Mouse (Mus musculus): Measurements from ENCODE around the gene Cog6.

DNA sequence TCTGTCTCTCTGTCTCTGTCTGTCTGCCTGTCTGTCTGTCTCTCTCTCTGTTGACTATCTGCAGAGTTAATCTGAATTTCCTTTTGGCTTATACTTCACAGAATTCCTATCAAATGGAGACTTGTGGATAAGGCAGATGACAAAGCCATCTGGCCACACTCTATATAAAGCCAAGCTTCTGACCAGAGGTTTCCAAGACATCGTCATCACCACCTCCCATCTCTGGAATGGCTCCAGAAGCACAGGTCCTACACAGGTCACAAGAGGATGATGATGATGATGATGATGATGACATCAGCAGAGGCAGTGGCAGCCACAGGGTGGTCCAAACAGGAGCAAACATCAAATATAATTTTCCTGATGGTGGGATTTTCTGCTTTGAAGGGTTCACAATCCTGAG, 63.2 kb downstream of the Cog6 start:
- TF ChIP-seq CTCF (IDR thresholded peaks at IDR 0.05; ENCODE audit: extremely low read depth, insufficient read depth, low read length) = no peak
- no peak for TF ChIP-seq POLR2A (IDR thresholded peaks at IDR 0.05; ENCODE audit: extremely low read depth, insufficient read depth, low read length)

All from cortical plate, adult 2 months (tissue).